Mouse (Mus musculus): Measurements from ENCODE around the gene 4930556J24Rik.

- TF ChIP-seq CTCF (IDR thresholded peaks at IDR 0.05; ENCODE audit: low read depth, low read length) (no peak), POLR2A (IDR thresholded peaks at IDR 0.05; ENCODE audit: insufficient read depth, low read length) (no peak)
These were observed 40.3 kb downstream of the 4930556J24Rik start for GRCm38 (mm10) chr11:3936318-3936717.
